Comparison of ENCODE assay signal across 9 mouse cellular contexts in genomic region chr14:16250099-16250498, GRCm38 (mm10). TPM values are rescaled to one million over a fixed set of nuclear protein-coding genes. Genes with fewer than 3 reads are reported as not detected.
DNase-seq lines count a peak whose midpoint lies in the region; ATAC-seq and TF ChIP-seq lines count a peak whose summit lies in the region.
"Had no signal": no experiment of that assay in that cellular context is flagged by ENCODE, and none has a peak within 500 bp of the region (broad histone marks: within the 10 kb centered on the region; RNA-seq: fewer than 3 reads in every experiment).

No protein-coding gene starts in this region.

- no peaks in the 10 kb centered on the region for H3K27me3 ChIP-seq in lung, embryonic 16.5 days (ENCODE audit: control insufficient read depth, insufficient read depth, low read depth, low read length)
- no peaks in the 10 kb centered on the region for H3K27me3 ChIP-seq in forebrain, embryonic 11.5 days (ENCODE audit: control insufficient read depth, insufficient read depth, low read length)
- no peaks in the 10 kb centered on the region for H3K27me3 ChIP-seq in limb, embryonic 13.5 days
- no peaks in the 10 kb centered on the region for H3K27me3 ChIP-seq in small intestine, adult 2 months (ENCODE audit: control insufficient read depth, insufficient read depth, low read length)

- 59% methylated on average over 3 of the region's 3 CpGs for WGBS in lung, embryonic 16.5 days
- WGBS in forebrain, embryonic 11.5 days: 74% methylated on average over 3 of the region's 3 CpGs
- 71% methylated on average over 3 of the region's 3 CpGs for WGBS in limb, embryonic 13.5 days
- WGBS in small intestine, adult 2 months: 68% methylated on average over 3 of the region's 3 CpGs

- H3K4me1 ChIP-seq in lung, embryonic 16.5 days (replicated peaks; ENCODE audit: control insufficient read depth, insufficient read depth, low read length): peaks cover 10% of the 10 kb centered on the region; the same call in 1 of the 2 replicates
- no peaks in the 10 kb centered on the region for H3K4me1 ChIP-seq in forebrain, embryonic 11.5 days (replicated peaks; ENCODE audit: control insufficient read depth, insufficient read depth, low read length)
- peaks cover 14% of the 10 kb centered on the region for H3K4me1 ChIP-seq in limb, embryonic 13.5 days
- peaks cover 9% of the 10 kb centered on the region; the same call in 1 of the 2 replicates for H3K4me1 ChIP-seq in small intestine, adult 2 months (ENCODE audit: control insufficient read depth, insufficient read depth, insufficient read length, low read length)

- TF ChIP-seq CTCF in small intestine, adult 2 months (IDR thresholded peaks at IDR 0.05; ENCODE audit: extremely low read depth, insufficient read length, insufficient replicate concordance, low read depth, low read length): no peak

- peak overlapping the region; percentile 86 for H3K4me2 ChIP-seq in lung, embryonic 16.5 days (ENCODE audit: low read depth, low read length)
- peak overlapping the region; percentile 87 for H3K4me2 ChIP-seq in forebrain, embryonic 11.5 days (ENCODE audit: low read depth, low read length, severe bottlenecking)
- peak overlapping the region; percentile 80 for H3K4me2 ChIP-seq in limb, embryonic 13.5 days (replicated peaks)

- ATAC-seq in lung, embryonic 16.5 days (ENCODE audit: low read depth): no peak
- no peak for ATAC-seq in forebrain, embryonic 11.5 days (replicated peaks; ENCODE audit: low FRiP score)
- no peak for ATAC-seq in limb, embryonic 13.5 days (ENCODE audit: low FRiP score, low read depth)
- ATAC-seq in inflammation-experienced regulatory T-cells, adult 6 months: no peak

- no peaks in the 10 kb centered on the region for H3K9me3 ChIP-seq in lung, embryonic 16.5 days (ENCODE audit: control insufficient read depth, low read length)
- H3K9me3 ChIP-seq in forebrain, embryonic 11.5 days (ENCODE audit: control insufficient read depth, low read length): no peaks in the 10 kb centered on the region
- H3K9me3 ChIP-seq in limb, embryonic 13.5 days: no peaks in the 10 kb centered on the region

- H3K36me3 ChIP-seq in lung, embryonic 16.5 days (ENCODE audit: control insufficient read depth, insufficient read depth, low read length): no peaks in the 10 kb centered on the region
- H3K36me3 ChIP-seq in forebrain, embryonic 11.5 days (ENCODE audit: control insufficient read depth, insufficient read depth, low read length): no peaks in the 10 kb centered on the region
- H3K36me3 ChIP-seq in limb, embryonic 13.5 days: peaks cover 7% of the 10 kb centered on the region
- peaks cover 3% of the 10 kb centered on the region for H3K36me3 ChIP-seq in small intestine, adult 2 months (ENCODE audit: control insufficient read depth, insufficient read depth, low read length)

- no peak for DNase-seq in lung, postnatal 36 days
- no peak for DNase-seq in forebrain, embryonic 11.5 days (ENCODE audit: low spot score)
- DNase-seq in adrenal gland, postnatal 36 days: no peak
- DNase-seq in gastrocnemius, postnatal 25 days: no peak
- DNase-seq: thymus, adult 2 months had no signal

- H3K27ac ChIP-seq in lung, embryonic 16.5 days (ENCODE audit: low read length): no peak overlapping the region
- no peak overlapping the region for H3K27ac ChIP-seq in forebrain, embryonic 11.5 days (ENCODE audit: low read depth, low read length)
- H3K27ac ChIP-seq in limb, embryonic 13.5 days: no peak overlapping the region
- H3K27ac ChIP-seq in small intestine, adult 2 months (ENCODE audit: insufficient read depth, low read depth, low read length): peak overlapping the region; percentile 84

- no peak for TF ChIP-seq POLR2A in small intestine, adult 2 months (IDR thresholded peaks at IDR 0.05; ENCODE audit: low read depth, low read length)

- peak overlapping the region; percentile 82 for H3K4me3 ChIP-seq in lung, embryonic 16.5 days (ENCODE audit: low read length)
- peak overlapping the region; percentile 56 for H3K4me3 ChIP-seq in forebrain, embryonic 11.5 days (ENCODE audit: low read depth, low read length)
- H3K4me3 ChIP-seq in limb, embryonic 13.5 days: peak overlapping the region; percentile 73
- H3K4me3 ChIP-seq in small intestine, adult 2 months (ENCODE audit: low read depth, low read length): no peak overlapping the region; the same call in 1 of the 2 replicates

- H3K9ac ChIP-seq in lung, embryonic 16.5 days (ENCODE audit: low read length): peak overlapping the region; percentile 98
- H3K9ac ChIP-seq in forebrain, embryonic 11.5 days (ENCODE audit: low read length): peak overlapping the region; percentile 93
- peak overlapping the region; percentile 95 for H3K9ac ChIP-seq in limb, embryonic 13.5 days

RNA-seq across cellular contexts. Expression of gene Oxsm, which starts 0.5 kb away (rescaled TPM):
- 3.3 and 3.7 TPM in 2 replicates for polyA plus RNA-seq in lung, embryonic 16.5 days (2015; fragmentation: Nextera tagmentation; extraction: Ambion mirVana)
- 1.1 and 2.3 TPM in 2 replicates for polyA plus RNA-seq in forebrain, embryonic 11.5 days (2014; fragmentation: Nextera tagmentation; extraction: Ambion mirVana)
- polyA plus RNA-seq in limb, embryonic 13.5 days (2015; fragmentation: Nextera tagmentation; extraction: Ambion mirVana): 1.4 and 1.6 TPM in 2 replicates
- 2.1 and 3.2 TPM in 2 replicates for polyA plus RNA-seq in small intestine, adult 2 months (2012; rRNA removed)
- 10 to 100 TPM; 15.2 to 24.5 TPM for total RNA-seq in adrenal gland, postnatal 36 days (2021)
- polyA plus RNA-seq in inflammation-experienced regulatory T-cells, adult 6 months (2017; shearing (Covaris generic)): 1 to 10 TPM; 4.4 to 6.8 (median 5.6) TPM
- 10 to 100 TPM; 11.0 to 11.1 TPM for total RNA-seq in gastrocnemius, postnatal 25 days (2021)

RNA-seq across cellular contexts. Expression of gene Ngly1, which starts 1.0 kb away (rescaled TPM):
- polyA plus RNA-seq in lung, embryonic 16.5 days (2015; fragmentation: Nextera tagmentation; extraction: Ambion mirVana): 36.9 and 38.4 TPM in 2 replicates
- polyA plus RNA-seq in forebrain, embryonic 11.5 days (2014; fragmentation: Nextera tagmentation; extraction: Ambion mirVana): 24.0 and 25.9 TPM in 2 replicates
- 41.7 and 48.7 TPM in 2 replicates for polyA plus RNA-seq in limb, embryonic 13.5 days (2015; fragmentation: Nextera tagmentation; extraction: Ambion mirVana)
- 13.0 and 23.4 TPM in 2 replicates for polyA plus RNA-seq in small intestine, adult 2 months (2012; rRNA removed)
- 10 to 100 TPM; 44.1 to 59.9 TPM for total RNA-seq in adrenal gland, postnatal 36 days (2021)
- polyA plus RNA-seq in inflammation-experienced regulatory T-cells, adult 6 months (2017; shearing (Covaris generic)): 100 to 1,000 TPM in 1 of 3 experiments, 10 to 100 TPM in 2; 78.7 to 102 (median 93.2) TPM
- total RNA-seq in gastrocnemius, postnatal 25 days (2021): 10 to 100 TPM; 41.5 to 48.3 TPM
